Mouse (Mus musculus): Measurements from ENCODE around the gene Aanat. TPM values are rescaled to one million over a fixed set of nuclear protein-coding genes. Genes with fewer than 3 reads are reported as not detected.

Gene Aanat
- polyA plus RNA-seq, 1 experiment from 2014 or later = not detected

- DNase-seq = peak; percentile 83
- Histone ChIP-seq H3K27me3 (ENCODE audit: insufficient read depth, low read length) (no peaks in the 10 kb centered on the region), H3K27ac (ENCODE audit: low read depth) (peak overlapping the region; percentile 96), H3K9me3 (ENCODE audit: low read length) (no peaks in the 10 kb centered on the region), H3K9ac (replicated peaks) (peak overlapping the region; percentile 56), H3K4me2 (ENCODE audit: low read depth, low read length) (peak overlapping the region; percentile 83), H3K4me1 (ENCODE audit: insufficient read depth) (peaks cover 85% of the 10 kb centered on the region), H3K36me3 (replicated peaks; ENCODE audit: insufficient read depth, low read length) (no peaks in the 10 kb centered on the region; the same call in none of the 2 replicates), H3K4me3 (ENCODE audit: low read depth, low read length) (peak overlapping the region; percentile 38)
- 3% methylated on average over 13 of the region's 15 CpGs for WGBS (ENCODE audit: insufficient replicate concordance)
- peak; percentile 82 for ATAC-seq
- TF ChIP-seq EP300 (IDR thresholded peaks at IDR 0.05; ENCODE audit: low read depth) (peak; percentile 89), CTCF (IDR thresholded peaks at IDR 0.05; ENCODE audit: low read depth) (peak; percentile 55)
Observed at GRCm38 (mm10) chr11:116615735-116616437, 29.7 kb downstream of the Aanat start.

- no peaks in the 10 kb centered on the region for H3K27me3 ChIP-seq (ENCODE audit: insufficient read depth, low read length)
- peak overlapping the region; percentile 56 for H3K9ac ChIP-seq (replicated peaks)
- DNase-seq (peak; percentile 55), ATAC-seq (no peak; the same call in 1 of the 2 replicates)
- peak overlapping the region; percentile 38 for H3K4me3 ChIP-seq (ENCODE audit: low read depth, low read length)
- H3K4me2 ChIP-seq (ENCODE audit: low read depth, low read length) = peak overlapping the region; percentile 83
- H3K36me3 ChIP-seq (replicated peaks; ENCODE audit: insufficient read depth, low read length) = no peaks in the 10 kb centered on the region; the same call in none of the 2 replicates
- TF ChIP-seq EP300 (IDR thresholded peaks at IDR 0.05; ENCODE audit: low read depth) (0 out of 2 replicates have a peak, but pooled peaks have one; percentile 6), CTCF (IDR thresholded peaks at IDR 0.05; ENCODE audit: low read depth) (no peak)
- WGBS (ENCODE audit: insufficient replicate concordance) = 38% methylated on average over 10 of the region's 10 CpGs
- H3K9me3 ChIP-seq (ENCODE audit: low read length) = no peaks in the 10 kb centered on the region
- H3K4me1 ChIP-seq (ENCODE audit: insufficient read depth) = peaks cover 92% of the 10 kb centered on the region
- peak overlapping the region; percentile 96 for H3K27ac ChIP-seq (ENCODE audit: low read depth)
Observed at GRCm38 (mm10) chr11:116616438-116617118, 30.3 kb downstream of the Aanat start.

GRCm38 (mm10) chr11:116617641-116618040 lies 31.4 kb downstream of the Aanat start:
- Histone ChIP-seq H3K36me3 (replicated peaks; ENCODE audit: insufficient read depth, low read length) (no peaks in the 10 kb centered on the region; the same call in none of the 2 replicates), H3K4me2 (ENCODE audit: low read depth, low read length) (peak overlapping the region; percentile 83; the same call in 1 of the 2 replicates), H3K4me1 (ENCODE audit: insufficient read depth) (peaks cover 94% of the 10 kb centered on the region), H3K4me3 (ENCODE audit: low read depth, low read length) (no peak overlapping the region), H3K27me3 (ENCODE audit: insufficient read depth, low read length) (no peaks in the 10 kb centered on the region), H3K27ac (ENCODE audit: low read depth) (peak overlapping the region; percentile 96), H3K9ac (replicated peaks) (no peak overlapping the region), H3K9me3 (ENCODE audit: low read length) (no peaks in the 10 kb centered on the region)
- DNase-seq (no peak), ATAC-seq (no peak)
- TF ChIP-seq CTCF (IDR thresholded peaks at IDR 0.05; ENCODE audit: low read depth) (no peak), EP300 (IDR thresholded peaks at IDR 0.05; ENCODE audit: low read depth) (no peak)
- 70% methylated on average over 7 of the region's 7 CpGs for WGBS (ENCODE audit: insufficient replicate concordance)

- no peak overlapping the region for H3K27ac ChIP-seq (ENCODE audit: low read depth)
- no peak overlapping the region for H3K4me3 ChIP-seq (ENCODE audit: low read depth, low read length)
- no peak for ATAC-seq
- 77% methylated on average over 7 of the region's 7 CpGs for WGBS (ENCODE audit: insufficient replicate concordance)
- DNase-seq = no peak
- no peaks in the 10 kb centered on the region for H3K9me3 ChIP-seq (ENCODE audit: low read length)
- no peaks in the 10 kb centered on the region; the same call in 1 of the 2 replicates for H3K36me3 ChIP-seq (replicated peaks; ENCODE audit: insufficient read depth, low read length)
- TF ChIP-seq EP300 (IDR thresholded peaks at IDR 0.05; ENCODE audit: low read depth) (no peak), CTCF (IDR thresholded peaks at IDR 0.05; ENCODE audit: low read depth) (no peak)
- H3K4me2 ChIP-seq (ENCODE audit: low read depth, low read length) = 0 out of 2 replicates have a peak overlapping the region, but pooled peaks have one; percentile 2
- H3K9ac ChIP-seq (replicated peaks) = no peak overlapping the region
- peaks cover 92% of the 10 kb centered on the region for H3K4me1 ChIP-seq (ENCODE audit: insufficient read depth)
- no peaks in the 10 kb centered on the region for H3K27me3 ChIP-seq (ENCODE audit: insufficient read depth, low read length)
Observed at GRCm38 (mm10) chr11:116618666-116619065, 32.4 kb downstream of the Aanat start.

- Histone ChIP-seq H3K27me3 (ENCODE audit: insufficient read depth, low read length) (no peaks in the 10 kb centered on the region), H3K4me1 (ENCODE audit: insufficient read depth) (peaks cover 89% of the 10 kb centered on the region), H3K9me3 (ENCODE audit: low read length) (no peaks in the 10 kb centered on the region), H3K36me3 (replicated peaks; ENCODE audit: insufficient read depth, low read length) (no peaks in the 10 kb centered on the region; the same call in 1 of the 2 replicates), H3K4me2 (ENCODE audit: low read depth, low read length) (peak overlapping the region; percentile 86; the same call in 1 of the 2 replicates), H3K27ac (ENCODE audit: low read depth) (0 out of 2 replicates have a peak overlapping the region, but pooled peaks have one; percentile 41), H3K9ac (replicated peaks) (no peak overlapping the region), H3K4me3 (ENCODE audit: low read depth, low read length) (no peak overlapping the region)
- no peak for TF ChIP-seq EP300 (IDR thresholded peaks at IDR 0.05; ENCODE audit: low read depth)
- TF ChIP-seq CTCF (IDR thresholded peaks at IDR 0.05; ENCODE audit: low read depth) = no peak
- ATAC-seq (no peak), DNase-seq (no peak)
- 81% methylated on average over 7 of the region's 7 CpGs for WGBS (ENCODE audit: insufficient replicate concordance)
Observed at GRCm38 (mm10) chr11:116619156-116619555, 32.9 kb downstream of the Aanat start.

- TF ChIP-seq CTCF (IDR thresholded peaks at IDR 0.05; ENCODE audit: low read depth) (no peak), EP300 (IDR thresholded peaks at IDR 0.05; ENCODE audit: low read depth) (no peak)
- WGBS (ENCODE audit: insufficient replicate concordance) = 69% methylated on average over 8 of the region's 8 CpGs
- Histone ChIP-seq H3K4me2 (ENCODE audit: low read depth, low read length) (peak overlapping the region; percentile 86), H3K36me3 (replicated peaks; ENCODE audit: insufficient read depth, low read length) (no peaks in the 10 kb centered on the region; the same call in 1 of the 2 replicates), H3K27me3 (ENCODE audit: insufficient read depth, low read length) (no peaks in the 10 kb centered on the region), H3K9me3 (ENCODE audit: low read length) (no peaks in the 10 kb centered on the region), H3K9ac (replicated peaks) (peak overlapping the region; percentile 52; the same call in 1 of the 2 replicates), H3K27ac (ENCODE audit: low read depth) (peak overlapping the region; percentile 41; the same call in 1 of the 2 replicates), H3K4me1 (ENCODE audit: insufficient read depth) (peaks cover 88% of the 10 kb centered on the region), H3K4me3 (ENCODE audit: low read depth, low read length) (no peak overlapping the region)
- DNase-seq (no peak), ATAC-seq (no peak)
Observed at GRCm38 (mm10) chr11:116619561-116619960, 33.3 kb downstream of the Aanat start.

Measured in liver, postnatal 0 days (tissue).